Comparison of ENCODE assay signal across 8 mouse cellular contexts in genomic region chr9:101075091-101075581, GRCm38 (mm10). TPM values are rescaled to one million over a fixed set of nuclear protein-coding genes. Genes with fewer than 3 reads are reported as not detected.
DNase-seq lines count a peak whose midpoint lies in the region; ATAC-seq and TF ChIP-seq lines count a peak whose summit lies in the region.

No protein-coding gene starts in this region.

- intact Hi-C loops in gastrocnemius, postnatal 14 days (cut with DNase I; ENCODE audit: low total_unique reads): no loop called here

- no peaks in the 10 kb centered on the region for H3K36me3 ChIP-seq in forebrain, postnatal 0 days (ENCODE audit: insufficient read depth)
- no peaks in the 10 kb centered on the region for H3K36me3 ChIP-seq in kidney, adult 2 months (ENCODE audit: control insufficient read depth, insufficient read depth, low read length)
- H3K36me3 ChIP-seq in lung, postnatal 0 days (ENCODE audit: insufficient read depth, low read length): no peaks in the 10 kb centered on the region

- no peak for TF ChIP-seq POLR2A in kidney, adult 2 months (IDR thresholded peaks at IDR 0.05; ENCODE audit: low read depth, low read length)

- WGBS in forebrain, postnatal 0 days: under 1% methylated on average over 25 of the region's 25 CpGs
- under 1% methylated on average over 25 of the region's 25 CpGs for WGBS in kidney, adult 2 months
- whole genome bisulfite sequencing in lung, postnatal 0 days: under 1% methylated on average over 25 of the region's 25 CpGs

- TF ChIP-seq CTCF in forebrain, postnatal 0 days (IDR thresholded peaks at IDR 0.05; ENCODE audit: low read depth): no peak
- no peak for TF ChIP-seq CTCF in kidney, adult 2 months (conservative IDR thresholded peaks at IDR 0.05; ENCODE audit: insufficient read depth, insufficient read length, low read depth, low read length)
- TF ChIP-seq CTCF in lung, postnatal 0 days (IDR thresholded peaks at IDR 0.05): no peak

- H3K4me3 ChIP-seq in forebrain, postnatal 0 days (ENCODE audit: low read depth, low read length): peak overlapping the region; percentile 98
- peak overlapping the region; percentile 92 for H3K4me3 ChIP-seq in kidney, adult 2 months (ENCODE audit: insufficient read depth, low read depth, low read length)
- peak overlapping the region; percentile 98 for H3K4me3 ChIP-seq in lung, postnatal 0 days (ENCODE audit: low read depth, low read length)

- peak overlapping the region; percentile 100 for H3K9ac ChIP-seq in forebrain, postnatal 0 days
- peak overlapping the region; percentile 97 for H3K9ac ChIP-seq in lung, postnatal 0 days (replicated peaks; ENCODE audit: low read depth)

- peak overlapping the region; percentile 87 for H3K4me2 ChIP-seq in forebrain, postnatal 0 days (ENCODE audit: low read depth)
- H3K4me2 ChIP-seq in lung, postnatal 0 days (replicated peaks; ENCODE audit: low read depth, low read length): peak overlapping the region; percentile 78

- H3K27ac ChIP-seq in forebrain, postnatal 0 days (ENCODE audit: low read depth, low read length): peak overlapping the region; percentile 99
- H3K27ac ChIP-seq in kidney, adult 2 months (ENCODE audit: insufficient read depth, low read depth, low read length): peak overlapping the region; percentile 100
- H3K27ac ChIP-seq in lung, postnatal 0 days (ENCODE audit: low read length): peak overlapping the region; percentile 100

- peak; percentile 51 for DNase-seq in CD4-positive, CD25-positive, alpha-beta regulatory T cell, adult 2 months (ENCODE audit: low read depth, low spot score)
- DNase-seq in R1 (ENCODE audit: low read depth, low spot score): peak; percentile 59
- DNase-seq in forebrain, postnatal 0 days: peak; percentile 24
- peak; percentile 35 for DNase-seq in kidney, adult 2 months
- peak; percentile 56 for DNase-seq in lung, postnatal 0 days (ENCODE audit: low spot score)
- DNase-seq in retina, postnatal 7 days (ENCODE audit: low read depth, low spot score): peak; percentile 17
- DNase-seq in layer of hippocampus, adult 11-12 months (ENCODE audit: low spot score): no peak
- no peak for DNase-seq in gastrocnemius, postnatal 14 days

- H3K9me3 ChIP-seq in forebrain, postnatal 0 days (ENCODE audit: low read length): no peaks in the 10 kb centered on the region
- no peaks in the 10 kb centered on the region for H3K9me3 ChIP-seq in lung, postnatal 0 days (ENCODE audit: low read length)

- ATAC-seq in forebrain, postnatal 0 days: no peak
- ATAC-seq in lung, postnatal 0 days: no peak

- no peaks in the 10 kb centered on the region for H3K27me3 ChIP-seq in forebrain, postnatal 0 days (ENCODE audit: insufficient read depth, low read length)
- no peaks in the 10 kb centered on the region for H3K27me3 ChIP-seq in kidney, adult 2 months (replicated peaks; ENCODE audit: control insufficient read depth, insufficient read depth, low read length)
- no peaks in the 10 kb centered on the region for H3K27me3 ChIP-seq in lung, postnatal 0 days (replicated peaks; ENCODE audit: insufficient read depth, low read length)

- no peak for TF ChIP-seq EP300 in lung, postnatal 0 days (IDR thresholded peaks at IDR 0.05)

- H3K4me1 ChIP-seq in forebrain, postnatal 0 days (ENCODE audit: insufficient read depth): peaks cover 31% of the 10 kb centered on the region
- peaks cover 14% of the 10 kb centered on the region for H3K4me1 ChIP-seq in kidney, adult 2 months (ENCODE audit: control insufficient read depth, insufficient read depth, low read length)
- H3K4me1 ChIP-seq in lung, postnatal 0 days (ENCODE audit: insufficient read depth, low read depth, low read length): peaks cover 7% of the 10 kb centered on the region; the same call in 1 of the 2 replicates

RNA-seq across cellular contexts. Expression of gene Msl2, which starts 1.2 kb away (rescaled TPM):
- 27.0 and 33.9 TPM in 2 replicates for total RNA-seq in forebrain, postnatal 0 days (2014; rRNA removed)
- 3.6 and 4.9 TPM in 2 replicates for polyA plus RNA-seq in forebrain, postnatal 0 days (2015; fragmentation: Nextera tagmentation; extraction: Ambion mirVana)
- polyA plus RNA-seq in kidney, adult 2 months (2012; rRNA removed): 17.7 and 18.6 TPM in 2 replicates
- polyA plus RNA-seq in lung, postnatal 0 days (2015; fragmentation: Nextera tagmentation; extraction: Ambion mirVana): 5.0 and 5.8 TPM in 2 replicates
- total RNA-seq in gastrocnemius, postnatal 14 days (2021): 10 to 100 TPM; 21.0 to 21.9 TPM

RNA-seq across cellular contexts. Expression of gene Pccb, which starts 40.4 kb away (rescaled TPM):
- total RNA-seq in forebrain, postnatal 0 days (2014; rRNA removed): 49.3 and 50.9 TPM in 2 replicates
- polyA plus RNA-seq in forebrain, postnatal 0 days (2015; fragmentation: Nextera tagmentation; extraction: Ambion mirVana): 27.2 and 29.3 TPM in 2 replicates
- polyA plus RNA-seq in kidney, adult 2 months (2012; rRNA removed): 341 and 354 TPM in 2 replicates
- polyA plus RNA-seq in lung, postnatal 0 days (2015; fragmentation: Nextera tagmentation; extraction: Ambion mirVana): 19.7 and 19.8 TPM in 2 replicates
- total RNA-seq in gastrocnemius, postnatal 14 days (2021): 10 to 100 TPM; 48.7 to 57.5 TPM

Comparison
In these comparisons a context has a peak if more than half of its experiments do, and no peak if none do; other contexts are left out.
1. DNase-seq: peak in CD4-positive, CD25-positive, alpha-beta regulatory T cell, adult 2 months (single experiment), R1 (single experiment), forebrain, postnatal 0 days (single experiment), kidney, adult 2 months (single experiment), lung, postnatal 0 days (single experiment) and retina, postnatal 7 days (single experiment); none in layer of hippocampus, adult 11-12 months (single experiment) and gastrocnemius, postnatal 14 days (single experiment).
2. RNA of gene Pccb, which starts 40.4 kb away (polyA plus RNA-seq): 341 to 354 TPM in kidney, adult 2 months; 27.2 to 29.3 TPM in forebrain, postnatal 0 days and 19.7 to 19.8 TPM in lung, postnatal 0 days; every median in the first group is over 10 times any median in the second.
3. Peak in every context shown above with its lines, with median percentiles within 50 percentile points of each other: H3K27ac ChIP-seq and H3K4me3 ChIP-seq.